Mouse (Mus musculus) kidney, postnatal 0 days (tissue): Measurements from ENCODE around the gene Rac1. TPM values are rescaled to one million over a fixed set of nuclear protein-coding genes. Genes with fewer than 3 reads are reported as not detected.

ENCODE experiments used
- ATAC-seq: fragments of 200-750 bp; cut with Nextera tagmentation; replicated peaks from 2 replicates; pipeline ENCODE4 v1.8.0; 2017; ENCODE audit warnings: low read depth, moderate number of reproducible peaks, moderate TSS enrichment, moderate library complexity; ENCODE audit not compliant: low FRiP score
- DNase-seq: peaks from one replicate; pipeline ENCODE4 v3.0.0-alpha.2; 2016; ENCODE audit warnings: low spot score
- H3K27ac ChIP-seq: fragments of 300-500 bp; sonication (generic); 2 replicates; pipeline ENCODE4 v1.5.1; 2014; ENCODE audit warnings: mild to moderate bottlenecking
- H3K27me3 ChIP-seq: fragments of 300-500 bp; sonication (generic); 2 replicates; pipeline ENCODE4 v1.6.1; 2014; ENCODE audit warnings: low read length, mixed read lengths; ENCODE audit not compliant: insufficient read depth
- H3K36me3 ChIP-seq: fragments of 300-500 bp; sonication (generic); 2 replicates; pipeline ENCODE4 v1.6.1; 2014; ENCODE audit warnings: low read length, mixed read lengths; ENCODE audit not compliant: insufficient read depth
- H3K4me1 ChIP-seq: fragments of 300-500 bp; sonication (generic); replicated peaks from 2 replicates; pipeline ENCODE4 v1.6.1; 2014; ENCODE audit warnings: antibody characterized with exemption, low read length, mixed read lengths; ENCODE audit not compliant: insufficient read depth
- H3K4me2 ChIP-seq: fragments of 300-500 bp; sonication (generic); 2 replicates; pipeline ENCODE4 v1.6.1; 2014; ENCODE audit warnings: mild to moderate bottlenecking, low read length, moderate library complexity, mixed read lengths
- H3K4me3 ChIP-seq: fragments of 300-500 bp; sonication (generic); replicated peaks from 2 replicates; pipeline ENCODE4 v1.5.1; 2014; ENCODE audit warnings: low read depth, low read length
- H3K9ac ChIP-seq: fragments of 300-500 bp; sonication (generic); 2 replicates; pipeline ENCODE4 v1.6.1; 2014; ENCODE audit warnings: low read depth, low read length
- H3K9me3 ChIP-seq: fragments of 300-500 bp; sonication (generic); replicated peaks from 2 replicates; pipeline ENCODE4 v1.6.1; 2016; ENCODE audit warnings: low read length, inconsistent platforms, mixed read lengths
- CTCF ChIP-seq: IDR thresholded peaks from 2 replicates; pipeline ENCODE4 v1.5.1; 2016; ENCODE audit warnings: antibody characterized with exemption, low read depth, mild to moderate bottlenecking, moderate library complexity
- WGBS: fragments of 180-500 bp; shearing (Covaris S2); extraction: QIAGEN DNeasy Blood & Tissue Kit; methylation state at CpG from one replicate; pipeline ENCODE4 v1.1.7; 2014; 5-methylcytosine and 5-hydroxymethylcytosine counted together
- polyA plus RNA-seq: library from polyadenylated mRNA; unstranded; fragments of >200 nt; fragmentation: Nextera tagmentation; extraction: Ambion mirVana; gene quantifications from 2 replicates; pipeline ENCODE4 v1.2.1, GENCODE M21; 2015

Gene Rac1
- polyA plus RNA-seq, 1 experiment from 2014 or later: 453 TPM

DNA sequence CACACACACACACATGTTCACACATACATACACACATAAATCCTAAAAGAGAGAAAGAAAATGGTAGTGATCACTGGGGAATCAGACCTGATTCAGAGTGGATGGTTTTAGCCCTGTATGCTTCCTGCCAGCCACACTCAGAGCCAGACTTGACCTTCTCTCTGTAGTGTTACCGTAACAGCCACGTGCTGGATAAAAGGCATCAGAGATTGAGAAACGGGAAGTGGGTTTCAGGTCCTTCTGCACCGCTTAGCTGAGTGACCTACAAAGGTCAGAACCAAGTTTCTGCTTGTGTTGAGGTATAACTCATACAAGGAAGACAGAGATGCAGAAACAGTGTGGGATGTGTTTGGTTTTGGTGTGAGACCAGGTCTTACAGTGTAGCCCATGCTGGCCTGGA lies 28.1 kb downstream of the Rac1 start:
- no peak overlapping the region for H3K4me2 ChIP-seq
- H3K27me3 ChIP-seq: no peaks in the 10 kb centered on the region
- H3K36me3 ChIP-seq: peaks cover 6% of the 10 kb centered on the region; the same call in 1 of the 2 replicates
- H3K4me3 ChIP-seq: no peak overlapping the region
- TF ChIP-seq CTCF: no peak
- WGBS: 75% methylated on average over 4 of the region's 4 CpGs
- no peak overlapping the region for H3K9ac ChIP-seq
- H3K9me3 ChIP-seq: no peaks in the 10 kb centered on the region
- no peak for ATAC-seq
- no peaks in the 10 kb centered on the region for H3K4me1 ChIP-seq
- no peak for DNase-seq
- no peak overlapping the region for H3K27ac ChIP-seq

- Histone ChIP-seq H3K36me3 (0 out of 2 replicates have a peak, but pooled peaks cover 6% of the 10 kb centered on the region), H3K9me3 (no peaks in the 10 kb centered on the region), H3K4me3 (no peak overlapping the region), H3K9ac (no peak overlapping the region), H3K27me3 (no peaks in the 10 kb centered on the region), H3K4me2 (no peak overlapping the region), H3K4me1 (no peaks in the 10 kb centered on the region), H3K27ac (no peak overlapping the region)
- WGBS: 87% methylated on average over 7 of the region's 7 CpGs
- TF ChIP-seq CTCF: no peak
- DNase-seq: no peak
- no peak for ATAC-seq
Measured at GRCm38 (mm10) chr5:143499197-143499596, 28.6 kb downstream of the Rac1 start.

- no peaks in the 10 kb centered on the region for H3K27me3 ChIP-seq
- no peak overlapping the region for H3K4me3 ChIP-seq
- no peak overlapping the region for H3K9ac ChIP-seq
- no peak overlapping the region for H3K4me2 ChIP-seq
- TF ChIP-seq CTCF: peak; percentile 44
- no peak for ATAC-seq
- 78% methylated on average over 3 of the region's 3 CpGs for WGBS
- no peaks in the 10 kb centered on the region for H3K9me3 ChIP-seq
- H3K4me1 ChIP-seq: no peaks in the 10 kb centered on the region
- H3K36me3 ChIP-seq: 0 out of 2 replicates have a peak, but pooled peaks cover 3% of the 10 kb centered on the region
- DNase-seq: no peak
- H3K27ac ChIP-seq: no peak overlapping the region
Measured at GRCm38 (mm10) chr5:143497451-143497850, 30.4 kb downstream of the Rac1 start.

DNA sequence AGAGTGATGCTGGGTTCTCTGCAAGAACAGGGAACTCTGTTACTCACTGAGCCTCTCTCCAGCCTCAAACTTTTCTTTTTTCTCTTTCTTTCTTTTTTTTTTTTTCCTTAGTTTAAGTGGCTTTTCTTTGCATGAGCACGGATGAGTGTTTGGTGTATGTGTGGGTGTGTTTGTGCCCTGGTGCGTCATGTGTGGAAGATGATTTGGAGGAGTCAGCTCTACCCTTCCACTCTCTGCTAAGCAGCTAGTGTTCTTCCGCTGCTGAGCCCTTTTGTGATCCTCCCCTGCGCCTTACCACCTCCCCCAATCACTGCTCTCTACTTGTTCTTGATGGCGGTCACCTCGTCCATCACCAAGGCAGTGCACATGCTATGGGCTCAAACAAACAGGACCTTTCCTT lies 32.1 kb downstream of the Rac1 start:
- WGBS: 89% methylated on average over 6 of the region's 6 CpGs
- H3K4me1 ChIP-seq: no peaks in the 10 kb centered on the region
- no peaks in the 10 kb centered on the region for H3K27me3 ChIP-seq
- no peak overlapping the region for H3K4me2 ChIP-seq
- no peak overlapping the region for H3K9ac ChIP-seq
- TF ChIP-seq CTCF: no peak
- H3K27ac ChIP-seq: no peak overlapping the region
- DNase-seq (no peak), ATAC-seq (no peak)
- no peaks in the 10 kb centered on the region for H3K9me3 ChIP-seq
- H3K4me3 ChIP-seq: no peak overlapping the region
- no peaks in the 10 kb centered on the region for H3K36me3 ChIP-seq

GRCm38 (mm10) chr5:143493163-143493562 lies 34.7 kb downstream of the Rac1 start:
- no peak overlapping the region for H3K4me2 ChIP-seq
- 84% methylated on average over 10 of the region's 10 CpGs for WGBS
- H3K4me3 ChIP-seq: no peak overlapping the region
- H3K4me1 ChIP-seq: no peaks in the 10 kb centered on the region
- no peak overlapping the region for H3K27ac ChIP-seq
- no peaks in the 10 kb centered on the region for H3K27me3 ChIP-seq
- H3K9me3 ChIP-seq: no peaks in the 10 kb centered on the region
- H3K9ac ChIP-seq: no peak overlapping the region
- ATAC-seq (no peak), DNase-seq (no peak)
- TF ChIP-seq CTCF: no peak
- H3K36me3 ChIP-seq: no peaks in the 10 kb centered on the region

- WGBS: 89% methylated on average over 4 of the region's 4 CpGs
- no peaks in the 10 kb centered on the region for H3K4me1 ChIP-seq
- ATAC-seq (no peak), DNase-seq (no peak)
- H3K9me3 ChIP-seq: no peaks in the 10 kb centered on the region
- no peak overlapping the region for H3K4me2 ChIP-seq
- H3K27ac ChIP-seq: no peak overlapping the region
- H3K9ac ChIP-seq: no peak overlapping the region
- no peak overlapping the region for H3K4me3 ChIP-seq
- TF ChIP-seq CTCF: peak; percentile 12; the same call in 1 of the 2 replicates
- H3K36me3 ChIP-seq: no peaks in the 10 kb centered on the region
- no peaks in the 10 kb centered on the region for H3K27me3 ChIP-seq
Measured at GRCm38 (mm10) chr5:143491736-143492135, 36.1 kb downstream of the Rac1 start.

GRCm38 (mm10) chr5:143489749-143490342 lies 38.0 kb downstream of the Rac1 start:
- Histone ChIP-seq H3K27ac (no peak overlapping the region), H3K27me3 (no peaks in the 10 kb centered on the region), H3K36me3 (no peaks in the 10 kb centered on the region), H3K4me1 (no peaks in the 10 kb centered on the region), H3K9ac (no peak overlapping the region), H3K9me3 (no peaks in the 10 kb centered on the region), H3K4me2 (no peak overlapping the region), H3K4me3 (no peak overlapping the region)
- ATAC-seq (no peak), DNase-seq (no peak)
- WGBS: 69% methylated on average over 14 of the region's 14 CpGs
- TF ChIP-seq CTCF: no peak
